Mouse (Mus musculus) olfactory bulb, adult 2 months (tissue): ENCODE results near the gene Wdr62.

Experiments
- CTCF ChIP-seq: fragments of 200-500 bp; IDR thresholded peaks from 2 replicates; pipeline ENCODE4 v1.5.1; 2012; ENCODE audit warnings: low read depth, mild to moderate bottlenecking, low read length, moderate library complexity; ENCODE audit not compliant: insufficient read depth
- POLR2A ChIP-seq: fragments of 200-500 bp; IDR thresholded peaks from 2 replicates; pipeline ENCODE4 v1.6.1; 2012; ENCODE audit warnings: mild to moderate bottlenecking, low read depth, low read length, moderate library complexity; ENCODE audit not compliant: insufficient read depth

GRCm38 (mm10) chr7:30297266-30297665, 17.0 kb upstream of the Wdr62 start:
- TF ChIP-seq POLR2A (no peak), CTCF (no peak)
